Mouse (Mus musculus): ENCODE data around the gene Washc1.
"Not testable (repeated sequence)": the region's sequence is repeated elsewhere in the genome, so short reads cannot be mapped to it uniquely, and the experiment has no call there.

Gene Washc1

DNA sequence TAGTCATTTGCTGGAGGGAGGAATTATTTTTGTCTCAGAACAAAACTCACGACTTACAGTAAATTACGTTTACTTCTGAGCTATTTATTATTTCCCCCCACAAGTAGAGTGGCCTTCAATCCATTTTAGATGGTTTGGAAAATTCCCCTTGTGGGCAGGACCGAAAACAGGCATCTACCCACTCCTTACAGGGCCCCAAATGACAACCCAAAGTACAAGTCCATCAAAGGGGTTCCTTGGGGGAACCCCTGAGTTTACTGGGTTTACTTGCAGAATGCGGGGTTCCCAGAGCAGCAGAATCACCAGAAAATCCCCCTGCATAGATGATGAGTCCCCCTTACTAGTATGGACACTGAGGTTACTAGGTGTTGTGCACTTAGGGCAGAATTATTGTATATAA lies 821 bp downstream of the Washc1 start:
- DNase-seq (ENCODE audit: low spot score in 2 of 2), result no peak

DNA sequence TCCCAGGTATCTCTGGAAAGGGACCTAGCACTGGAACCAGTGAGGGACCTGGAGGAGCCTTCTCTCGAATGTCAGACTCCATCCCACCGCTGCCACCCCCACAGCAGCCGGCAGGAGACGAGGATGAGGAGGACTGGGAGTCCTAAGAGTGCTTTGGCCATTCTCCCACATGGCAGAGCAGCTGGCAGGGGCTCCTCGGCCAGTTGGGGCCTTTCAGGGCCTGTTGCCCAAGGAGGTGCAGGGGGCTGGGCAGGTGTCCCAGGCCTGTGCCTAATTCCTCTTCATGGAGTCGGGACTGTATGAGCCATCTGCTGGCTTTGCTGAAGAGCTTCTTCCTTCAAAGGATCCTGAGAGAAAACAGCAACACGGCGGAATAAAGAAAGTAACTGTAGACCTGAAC lies 7.6 kb downstream of the Washc1 start:
- DNase-seq (ENCODE audit: low spot score in 2 of 2), result no peak

DNA sequence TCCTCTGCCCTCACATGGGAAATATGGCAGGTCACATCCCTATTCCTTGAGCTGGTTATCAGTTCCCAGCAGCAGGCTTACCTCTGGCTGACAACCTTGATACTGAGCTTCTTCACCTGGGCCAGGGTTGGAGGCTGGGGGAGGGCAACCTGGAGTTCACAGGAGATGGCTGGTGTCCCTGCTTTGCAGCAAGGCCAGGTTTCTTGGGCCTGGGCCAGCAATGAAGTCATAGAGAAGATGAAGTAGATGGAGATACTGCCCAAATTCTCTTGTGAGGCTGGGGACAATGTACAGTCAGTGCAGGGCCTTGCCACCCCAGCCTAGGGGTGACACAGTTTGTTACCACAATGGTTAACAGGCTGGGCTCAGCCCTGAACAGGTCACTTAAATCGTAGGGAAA lies 9.4 kb downstream of the Washc1 start:
- no peak for DNase-seq (ENCODE audit: low spot score in 2 of 2)

DNA sequence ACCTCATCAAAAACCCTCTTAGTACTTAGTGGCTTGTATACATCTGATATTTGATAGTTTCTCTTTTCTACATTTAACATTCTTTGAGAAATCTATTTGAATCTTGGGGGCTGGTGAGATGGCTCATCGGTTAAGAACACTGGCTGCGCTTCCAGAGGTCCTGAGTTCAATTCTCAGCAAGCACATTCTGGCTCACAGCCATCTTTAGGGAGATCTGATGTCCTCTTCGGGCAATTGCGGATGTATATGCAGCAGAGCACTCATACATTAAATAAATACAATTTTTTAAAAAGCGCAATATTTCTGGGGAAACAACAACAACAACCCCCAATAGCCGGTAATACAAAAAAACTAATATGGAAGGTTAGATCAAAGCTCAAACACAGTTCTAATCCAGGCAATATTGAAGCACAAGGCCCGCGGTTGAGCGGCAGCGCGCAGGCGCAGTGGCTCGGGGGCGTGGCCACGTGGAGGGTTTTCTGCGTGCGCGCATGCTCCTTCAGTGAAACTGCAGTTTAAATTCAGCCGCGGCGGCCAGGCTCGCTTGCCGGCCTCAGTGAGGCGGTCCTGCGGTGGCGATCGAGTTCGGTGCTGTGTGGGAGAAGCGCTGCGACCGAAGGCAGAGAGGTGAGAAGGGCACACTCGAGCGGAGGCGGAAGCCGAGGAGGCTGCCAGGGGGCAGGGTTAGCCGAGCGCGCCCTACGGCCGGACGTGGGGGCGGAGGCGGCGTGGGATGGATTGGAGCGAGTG lies 11.9 kb downstream of the Washc1 start, which contains the start of gene Ddx11:
Ddx11 (plus strand) TSS at position 455 of the 750 bp plus-strand sequence.
- peak; percentile 92 for DNase-seq (ENCODE audit: low spot score in 2 of 2)

DNA sequence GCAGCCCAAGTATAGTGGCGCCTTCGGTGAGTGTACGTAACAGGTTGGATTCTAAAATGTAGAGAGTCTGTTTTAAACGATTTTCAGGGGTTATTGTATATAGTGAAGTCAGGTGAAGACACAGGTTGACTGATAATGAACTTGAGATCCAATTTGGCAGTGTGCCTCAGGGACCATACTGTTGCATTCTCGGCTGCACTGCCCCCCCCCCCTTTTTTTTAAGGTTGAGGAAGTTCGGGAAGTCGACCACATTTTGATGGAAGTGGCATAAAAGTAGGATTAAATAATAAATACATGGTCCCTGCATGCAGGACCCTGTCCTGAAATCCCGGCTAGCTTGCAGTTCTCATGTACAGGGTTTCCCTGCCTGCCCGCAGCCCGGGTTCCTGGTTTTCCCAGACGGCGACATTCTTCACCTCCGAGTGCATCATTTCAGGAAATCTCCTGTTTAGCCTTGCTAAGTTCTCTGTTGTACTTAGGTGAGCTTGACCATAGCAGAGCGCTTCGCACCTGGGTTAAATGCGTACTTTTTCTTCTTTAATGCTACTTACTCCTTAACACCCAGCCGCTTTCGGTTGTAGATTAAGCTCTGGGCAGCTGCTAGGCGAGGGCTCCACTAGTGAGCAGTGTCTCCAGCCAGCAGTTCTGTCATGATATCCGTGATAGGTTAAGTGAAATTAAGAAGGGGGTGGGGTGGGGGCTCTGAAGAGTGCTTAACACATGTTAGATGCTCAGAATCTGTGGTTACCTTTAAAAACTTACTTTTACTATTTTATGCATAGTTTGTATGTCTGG lies 12.7 kb downstream of the Washc1 start:
- DNase-seq (ENCODE audit: low spot score in 2 of 2), result no peak

DNA sequence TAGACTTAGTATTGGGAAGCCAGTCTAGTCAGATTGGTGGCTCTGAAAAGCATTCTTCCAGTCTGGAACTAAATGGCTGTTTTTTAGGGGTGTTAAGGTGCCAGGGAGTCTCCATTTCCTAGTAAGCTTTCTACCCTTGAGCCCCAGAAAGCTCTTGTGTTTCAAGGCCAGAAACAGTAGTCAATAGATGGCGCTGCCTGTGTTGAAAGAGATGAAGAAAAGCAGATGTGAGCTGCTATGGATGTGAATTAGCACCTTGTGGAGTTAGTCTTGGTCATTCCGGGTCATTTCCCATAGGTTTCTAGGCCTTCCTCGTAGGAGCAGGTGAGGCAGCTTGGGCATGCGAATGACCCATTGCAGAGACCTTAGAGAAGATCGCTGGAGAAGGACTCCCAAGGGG lies 13.9 kb downstream of the Washc1 start:
- no peak for DNase-seq (ENCODE audit: low spot score in 2 of 2)

DNA sequence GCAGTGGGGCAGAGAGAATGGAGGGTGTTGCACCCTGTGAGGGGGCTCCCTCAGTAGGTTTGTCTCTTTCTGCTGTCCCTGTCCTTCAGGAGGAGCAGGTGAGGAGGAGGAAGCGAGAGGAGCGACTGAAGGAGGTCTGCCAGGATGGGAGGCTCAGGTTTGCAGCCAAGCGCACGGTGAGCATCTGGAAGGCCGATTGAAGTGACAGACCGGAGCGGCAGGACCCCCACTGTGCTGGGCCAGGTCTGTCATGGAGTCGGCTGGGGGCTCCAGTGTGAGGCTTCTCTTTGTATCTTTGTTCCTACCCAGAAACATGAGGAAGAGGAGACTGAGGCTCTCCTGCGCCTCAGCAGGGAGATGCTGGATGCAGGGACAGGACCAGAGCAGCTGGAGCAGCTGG lies 19.0 kb downstream of the Washc1 start:
- no peak for DNase-seq (ENCODE audit: low spot score in 2 of 2)

DNA sequence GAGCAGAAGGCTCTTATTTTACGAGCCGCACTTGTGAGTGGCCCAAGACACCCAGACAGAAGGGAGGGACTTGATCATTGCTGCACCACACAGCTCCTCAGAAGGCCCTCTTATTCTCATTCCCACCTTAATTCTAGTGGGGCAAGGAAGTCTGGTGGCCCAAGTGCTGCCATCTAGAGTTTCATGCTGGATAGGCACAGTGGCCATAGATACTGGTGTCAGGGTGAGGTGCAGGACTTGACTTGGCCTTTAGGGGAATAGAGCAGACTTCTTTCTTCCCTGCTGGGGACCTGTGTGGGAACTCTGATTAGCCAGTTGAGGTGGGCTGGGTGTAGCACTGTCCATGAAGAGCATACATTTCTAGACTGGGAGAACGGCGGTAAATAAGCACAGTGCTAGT lies 19.9 kb downstream of the Washc1 start:
- no peak for DNase-seq (ENCODE audit: low spot score in 2 of 2)

DNA sequence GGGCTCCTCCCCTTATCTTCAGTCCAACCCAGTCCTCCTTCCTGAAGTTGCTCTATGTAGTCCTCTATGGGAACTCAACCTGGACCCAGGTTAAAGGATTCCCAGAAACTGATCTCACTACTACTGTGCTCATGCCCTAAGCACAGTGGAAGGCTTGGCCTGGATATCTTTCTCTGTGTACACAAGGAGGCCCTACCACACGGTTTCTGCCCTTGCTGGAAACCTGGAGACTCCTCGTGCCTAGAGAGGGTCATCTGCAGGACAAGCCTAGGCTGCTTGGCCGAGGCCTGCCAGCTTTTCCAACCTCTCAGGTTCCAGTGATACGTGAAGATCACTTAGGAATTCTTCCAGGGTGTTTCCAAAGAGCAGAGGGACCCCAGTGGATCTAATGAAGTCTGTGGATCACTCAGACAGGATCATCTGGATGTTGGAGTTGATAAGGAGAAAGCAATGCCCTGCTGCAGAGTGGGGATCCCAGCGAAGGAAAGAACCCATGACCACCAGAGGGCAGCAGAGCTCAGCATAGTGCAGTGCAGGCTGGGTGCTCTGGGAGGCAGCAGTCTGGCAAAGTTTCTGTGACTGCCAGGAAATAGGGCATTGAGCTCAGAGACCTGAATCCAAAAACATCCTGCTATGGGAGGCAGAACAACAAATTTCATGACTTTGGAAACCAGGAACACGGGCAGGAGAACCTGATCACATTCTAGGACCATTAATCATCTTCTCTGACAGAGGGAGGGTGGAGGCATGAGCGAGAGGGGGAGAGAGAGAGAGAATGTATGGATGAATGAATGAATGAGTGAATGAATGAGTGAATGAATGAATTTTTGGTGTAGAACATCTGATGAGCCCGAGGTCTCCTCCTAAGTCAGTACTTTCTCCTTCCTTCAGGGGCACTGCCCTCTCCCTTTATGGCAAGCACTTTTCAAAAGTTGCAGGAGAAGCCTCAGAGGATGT lies 41.6 kb downstream of the Washc1 start:
- not testable (repeated sequence) for DNase-seq (ENCODE audit: low spot score in 2 of 2)

DNA sequence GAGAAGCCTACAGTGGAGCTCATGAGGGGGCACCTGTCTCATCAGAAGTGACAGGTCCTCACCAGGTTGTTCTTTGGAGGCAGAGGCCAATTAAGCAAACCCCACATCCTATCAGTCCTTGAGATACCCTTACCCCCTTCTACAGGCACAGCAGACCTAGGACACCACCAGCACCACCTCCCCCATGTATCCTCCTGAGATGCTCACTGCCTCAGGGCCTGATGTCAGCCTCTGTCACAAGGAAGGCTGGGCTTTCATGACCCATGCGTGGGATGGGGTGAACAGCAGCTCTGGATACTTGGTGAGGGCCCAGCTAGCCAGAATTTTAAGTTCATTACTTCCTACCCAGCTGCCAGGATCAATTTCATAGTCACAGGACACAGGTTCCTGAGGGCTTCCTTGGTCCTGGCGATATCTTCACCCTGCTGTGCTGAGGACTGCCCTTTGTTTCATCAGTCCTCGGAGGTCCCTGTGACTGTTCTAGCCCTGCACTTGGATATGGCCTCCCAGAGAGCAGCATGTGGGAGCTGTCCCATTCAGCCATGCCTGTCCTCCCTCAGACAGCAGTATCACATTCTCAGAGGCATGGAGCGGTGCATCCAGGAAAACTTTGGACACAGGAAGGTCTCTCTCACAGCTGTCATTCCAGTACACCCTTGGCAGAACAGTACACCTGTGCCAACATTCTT lies 42.5 kb downstream of the Washc1 start:
- not testable (repeated sequence) for DNase-seq (ENCODE audit: low spot score in 2 of 2)

DNA sequence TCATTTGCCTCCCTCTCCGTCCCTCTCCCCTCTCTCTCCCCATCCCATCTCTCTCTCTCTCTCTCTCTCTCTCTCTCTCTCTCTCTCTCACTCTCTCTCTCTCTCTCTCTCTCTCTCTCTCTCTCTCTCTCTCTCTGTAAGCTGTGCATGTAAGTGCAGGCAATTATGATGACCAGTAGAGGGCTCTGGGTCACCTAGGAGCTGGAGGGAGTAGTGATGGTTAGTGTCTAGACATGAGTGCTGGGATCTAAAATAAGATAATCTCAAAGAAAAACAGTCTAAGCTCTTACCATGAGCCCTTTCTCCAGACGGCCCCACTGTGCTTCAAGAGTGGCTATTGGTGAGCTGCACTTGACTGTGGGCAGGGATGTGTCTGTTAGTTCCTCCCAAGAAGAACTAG lies 43.5 kb downstream of the Washc1 start:
- no peak for DNase-seq (ENCODE audit: low spot score in 2 of 2)

DNA sequence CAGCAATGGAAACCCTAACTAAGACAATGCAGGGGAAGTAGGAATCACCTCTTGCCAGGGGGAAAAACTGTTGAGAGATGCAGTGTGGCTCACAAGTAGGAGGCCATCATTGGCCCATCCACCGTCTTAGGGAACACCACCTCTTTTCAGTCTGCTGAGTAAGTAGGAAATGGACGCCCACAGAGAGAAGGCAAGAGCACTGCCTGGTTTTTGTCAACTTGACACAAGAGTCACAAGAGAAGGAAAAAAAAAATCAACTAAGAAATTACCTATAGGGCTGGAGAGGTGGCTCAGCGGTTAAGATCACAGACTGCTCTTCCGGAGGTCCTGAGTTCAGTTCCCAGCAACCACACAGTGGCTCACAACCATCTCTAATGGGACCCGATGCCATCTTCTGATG lies 46.9 kb downstream of the Washc1 start:
- no peak for DNase-seq (ENCODE audit: low spot score in 2 of 2)

DNA sequence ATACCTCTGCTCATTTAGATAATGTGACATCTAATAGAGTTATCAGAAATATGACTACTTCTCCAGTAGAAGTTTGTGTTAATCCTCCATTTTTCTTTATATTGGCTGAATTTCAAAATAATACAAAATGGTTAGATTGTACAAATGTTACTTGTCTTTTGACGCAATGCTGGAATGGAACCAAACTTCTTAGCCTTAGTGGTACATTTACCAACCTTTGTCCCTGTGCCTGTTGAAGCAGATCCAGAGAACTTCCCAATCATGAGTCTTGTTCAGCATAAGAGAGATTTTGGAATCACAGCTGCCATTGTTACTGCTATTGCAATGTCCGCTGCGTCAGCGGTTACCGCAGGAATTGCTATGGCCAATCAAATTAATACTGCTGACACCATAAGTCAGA lies 55.8 kb downstream of the Washc1 start:
- DNase-seq (ENCODE audit: low spot score in 2 of 2), result not testable (repeated sequence)

All from urinary bladder, postnatal 36 days (tissue).